Mouse (Mus musculus) C2C12 (cell line): ENCODE measurements at regions not wholly inside any gene's neighbourhood (a gene's known extent, or its start where the extent isn't known, plus 50 kb on each side); places are given as distances from the start of the nearest gene placed in this dataset.

Source experiments
- CEBPB ChIP-seq: IDR thresholded peaks from one replicate; pipeline ENCODE4 v1.6.1; 2011; ENCODE audit warnings: low read depth, mild to moderate bottlenecking, control low read depth, moderate library complexity
- CTCF ChIP-seq: IDR thresholded peaks from one replicate; pipeline ENCODE4 v1.5.1; 2011; ENCODE audit not compliant: control insufficient read depth, insufficient read depth, insufficient read length
- MAX ChIP-seq: IDR thresholded peaks from one replicate; pipeline ENCODE4 v1.6.1; 2011; ENCODE audit warnings: mild to moderate bottlenecking, control low read depth
- MYOD1 ChIP-seq: IDR thresholded peaks from one replicate; pipeline ENCODE4 v1.6.1; 2011; ENCODE audit warnings: low read depth; ENCODE audit not compliant: control insufficient read depth, insufficient read length
- MYOG ChIP-seq: IDR thresholded peaks from one replicate; pipeline ENCODE4 v1.6.1; 2011; ENCODE audit not compliant: control insufficient read depth, insufficient read length; ENCODE audit errors: extremely low read depth
- USF1 ChIP-seq: IDR thresholded peaks from one replicate; pipeline ENCODE4 v1.6.1; 2011; ENCODE audit warnings: low read depth, mild to moderate bottlenecking, control low read depth, moderate library complexity

DNA sequence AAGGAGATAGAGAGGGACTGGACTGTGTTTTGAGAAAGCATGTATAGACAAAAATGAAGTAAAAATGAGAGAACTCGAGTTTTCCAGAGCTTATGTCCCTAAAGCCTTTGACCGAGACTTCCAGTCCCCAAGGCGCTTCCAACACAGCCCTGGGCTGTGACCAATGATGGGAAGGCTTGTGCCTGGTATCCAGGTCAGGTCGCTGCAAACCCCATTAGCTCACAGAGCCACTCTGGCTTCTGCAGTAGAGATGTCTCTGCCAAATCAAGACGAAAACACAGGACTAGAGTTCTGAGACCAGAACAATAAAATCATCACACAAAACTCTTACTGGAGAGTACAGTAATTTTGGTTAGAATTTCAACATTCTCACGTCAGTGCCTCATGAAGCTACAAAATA lies 218.5 kb upstream of the Zfp637 start:
- TF ChIP-seq MAX (no peak), CTCF (no peak), CEBPB (no peak), USF1 (no peak), MYOG (no peak), MYOD1 (no peak)
